Mouse (Mus musculus) MEL-GATA-1-ER (cell line): ENCODE data around the gene Car7.
"Not testable (repeated sequence)": the region's sequence is repeated elsewhere in the genome, so short reads cannot be mapped to it uniquely, and the experiment has no call there.

Experiments
- DNase-seq: peaks from one replicate; pipeline ENCODE4 v3.0.0-alpha.2; 2012; ENCODE audit warnings: low read depth; ENCODE audit errors: extremely low read depth

Car7 gene

DNA sequence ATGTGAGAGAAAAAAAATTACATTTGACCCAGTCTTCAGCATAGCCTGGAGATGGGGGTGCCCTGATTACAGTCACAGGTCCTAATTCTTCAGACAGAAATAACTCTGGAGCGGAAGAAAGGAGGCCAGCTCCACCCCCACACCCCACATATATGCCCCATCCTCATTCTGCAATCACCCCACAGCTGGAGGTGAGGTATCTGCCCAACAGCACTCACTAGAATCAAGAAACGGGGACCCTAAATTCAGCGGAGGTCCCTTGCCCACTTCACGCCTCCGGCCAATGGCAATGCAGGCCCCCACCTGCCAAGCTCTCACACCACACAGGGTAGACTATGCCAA lies 30.9 kb downstream of the Car7 start:
- no peak for DNase-seq

DNA sequence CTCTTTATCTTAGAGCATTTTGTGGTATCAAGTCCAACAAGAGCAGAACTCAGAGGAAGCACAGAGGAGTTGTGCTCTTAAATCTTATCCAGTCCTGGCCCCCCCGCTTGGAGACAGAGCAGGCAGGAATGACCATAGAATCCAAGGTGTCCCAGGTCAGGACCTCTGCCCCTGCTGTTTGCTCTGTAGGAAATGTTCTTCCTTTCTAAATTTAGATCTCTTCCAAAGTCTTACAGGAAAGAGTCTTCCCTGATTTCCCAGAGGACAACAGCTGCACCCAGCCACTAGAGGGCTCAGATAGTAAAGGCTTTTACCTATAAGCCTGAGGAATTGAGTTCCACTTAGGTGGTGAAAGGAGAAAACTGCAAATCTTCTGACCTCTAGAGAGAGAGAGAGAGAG lies 35.1 kb downstream of the Car7 start:
- no peak for DNase-seq

DNA sequence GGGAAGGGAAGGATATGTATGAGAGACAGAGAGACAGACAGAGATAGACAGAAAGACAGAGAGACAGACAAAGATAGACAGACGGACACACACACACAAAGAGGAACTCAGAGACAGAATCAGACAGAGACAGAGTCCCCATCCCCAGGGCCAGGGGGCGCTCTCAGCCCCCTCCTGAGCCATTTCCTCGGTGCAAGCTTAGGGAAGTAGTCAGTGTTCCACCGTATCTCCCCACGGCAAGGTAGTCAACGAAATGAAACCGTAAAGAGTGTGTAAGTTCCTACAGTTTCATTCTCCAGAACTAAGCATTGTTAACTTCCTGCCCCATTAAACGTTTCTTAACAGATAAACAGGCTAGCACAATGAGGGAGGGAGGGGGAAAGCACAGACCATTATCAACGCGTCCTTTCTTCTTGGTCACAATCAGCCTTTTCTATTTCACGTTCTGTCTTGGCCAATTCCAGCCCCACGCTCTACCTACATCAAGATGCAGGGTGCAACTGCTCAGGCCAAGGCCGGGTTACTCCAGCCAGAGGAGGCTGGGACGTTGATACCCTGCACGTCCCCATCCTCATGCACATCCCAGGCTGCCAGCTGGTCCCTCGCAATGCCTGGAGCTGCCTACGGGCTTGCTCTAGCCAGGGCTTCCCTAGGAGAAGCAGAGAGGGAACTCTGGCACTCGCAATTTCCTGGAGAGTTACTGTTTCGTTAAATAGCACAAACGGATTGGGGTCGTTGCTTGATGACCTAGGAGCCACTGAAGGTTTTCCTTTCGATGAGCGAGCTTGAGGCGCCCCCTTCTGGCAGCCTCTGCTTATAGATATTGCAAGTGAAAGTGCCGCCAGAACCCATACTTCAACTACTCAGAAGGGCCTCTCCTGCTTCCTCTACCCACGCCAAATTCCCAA lies 36.2 kb downstream of the Car7 start:
- peak; percentile 83 for DNase-seq

DNA sequence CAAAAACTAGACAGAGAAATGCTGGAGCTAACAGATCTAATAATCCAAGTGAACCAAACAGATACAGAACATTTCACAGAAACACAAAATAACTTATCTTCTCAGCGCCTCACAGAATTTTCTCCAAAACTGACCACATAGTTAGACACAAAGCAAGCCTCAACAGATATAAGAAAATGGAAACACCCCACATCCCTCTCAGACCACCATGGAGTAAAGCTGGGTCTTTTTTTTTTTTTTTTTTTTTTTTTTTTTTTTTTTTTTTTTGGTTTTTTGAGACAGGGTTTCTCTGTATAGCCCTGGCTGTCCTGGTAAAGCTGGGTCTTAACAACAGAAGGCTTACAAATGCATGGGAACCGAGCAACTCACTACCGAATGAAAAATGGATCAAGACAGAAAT lies 42.3 kb downstream of the Car7 start:
- no peak for DNase-seq

DNA sequence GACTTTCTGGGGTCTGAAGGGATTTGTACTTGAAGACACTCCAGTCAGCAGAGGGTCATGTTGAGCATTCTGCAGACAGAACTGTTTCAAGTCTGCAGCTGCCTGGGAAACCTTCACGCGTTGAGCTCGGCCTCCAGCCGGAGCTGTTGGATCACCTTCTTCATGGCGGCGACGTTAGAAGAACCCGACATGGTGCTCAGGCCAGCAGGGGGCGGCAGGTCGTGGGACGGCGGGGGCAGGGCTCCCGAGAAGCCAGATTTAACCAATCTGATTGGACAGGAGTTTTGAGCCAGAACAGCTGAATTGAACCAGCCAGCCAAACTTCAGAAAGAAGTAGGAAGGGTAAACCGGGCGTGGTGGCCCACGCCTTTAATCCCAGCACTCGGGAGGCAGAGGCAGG lies 43.1 kb downstream of the Car7 start:
- not testable (repeated sequence) for DNase-seq

DNA sequence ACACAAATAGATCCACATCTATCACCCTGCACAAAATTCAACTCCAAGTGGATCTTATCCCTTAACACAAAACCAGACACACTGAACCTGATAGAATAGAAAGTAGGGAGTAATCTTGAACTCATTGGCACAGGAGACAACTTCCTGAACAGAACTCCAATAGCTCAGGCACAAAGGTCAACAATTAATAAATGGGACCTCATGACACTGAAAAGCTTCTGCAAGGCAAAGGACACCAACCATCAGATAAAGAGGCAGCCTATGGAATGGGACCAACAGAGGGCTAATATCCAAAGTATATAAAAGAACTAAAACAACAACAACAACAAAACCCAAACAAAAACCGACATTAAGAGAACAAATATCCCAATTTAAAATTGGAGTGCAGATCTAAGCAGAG lies 50.0 kb downstream of the Car7 start:
- no peak for DNase-seq

DNA sequence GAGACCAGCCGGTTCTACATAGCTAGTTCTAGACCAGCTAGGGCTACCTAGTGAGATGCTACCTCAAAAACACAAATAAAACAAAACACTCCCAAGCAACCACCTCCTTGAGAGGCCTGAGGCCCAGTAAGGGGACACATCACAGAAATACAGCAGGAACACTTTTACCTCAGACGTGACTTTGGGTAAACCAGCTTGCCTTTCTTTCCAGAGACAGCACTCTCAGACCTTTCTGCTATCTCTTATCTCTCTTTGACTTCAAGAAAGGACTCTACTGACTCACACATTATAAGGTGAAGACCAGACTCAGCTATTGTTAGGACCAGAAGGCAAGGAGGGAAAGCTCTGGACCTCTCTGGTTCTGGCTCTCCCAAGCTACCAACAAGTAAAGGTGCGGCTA lies 55.8 kb downstream of the Car7 start:
- DNase-seq, result no peak

DNA sequence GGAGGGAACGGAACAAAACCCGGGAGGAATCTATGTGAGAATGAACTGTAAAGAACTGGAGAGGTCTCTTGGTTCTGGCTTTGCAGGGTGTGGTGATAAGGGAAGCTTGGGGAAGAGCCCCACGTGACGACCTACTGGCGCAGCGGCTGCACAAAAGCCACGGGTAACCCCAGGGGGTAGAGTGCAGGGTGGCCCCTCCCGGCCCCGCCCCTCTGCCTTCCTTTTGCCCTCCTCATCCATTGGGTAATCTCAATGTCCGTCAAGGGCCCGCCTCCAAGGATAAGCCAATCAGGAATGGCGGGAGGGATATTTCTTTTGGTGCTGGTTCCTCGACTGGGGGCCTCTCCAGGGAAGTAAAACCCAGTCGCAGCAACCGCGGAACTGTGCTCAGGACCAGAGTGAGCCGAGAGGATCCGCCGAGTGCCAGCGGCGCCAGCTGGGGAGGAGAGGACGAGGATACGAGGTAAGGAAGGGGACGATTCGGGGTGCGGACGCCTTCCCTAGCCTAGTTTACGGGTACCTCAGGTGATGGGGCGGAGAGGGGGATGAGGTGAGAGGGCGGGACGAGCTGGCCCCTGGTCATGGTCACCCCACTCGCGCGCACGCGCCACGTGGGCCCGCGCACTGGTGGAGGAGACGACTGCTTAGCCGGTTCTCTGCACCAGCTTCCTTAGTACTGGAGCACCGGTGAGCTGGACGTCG lies 56.8 kb downstream of the Car7 start, which contains the start of gene Pdp2:
Gene Pdp2, plus strand, starts transcription at position 319 of the 702 bp plus-strand sequence.
- peak; percentile 95 for DNase-seq

DNA sequence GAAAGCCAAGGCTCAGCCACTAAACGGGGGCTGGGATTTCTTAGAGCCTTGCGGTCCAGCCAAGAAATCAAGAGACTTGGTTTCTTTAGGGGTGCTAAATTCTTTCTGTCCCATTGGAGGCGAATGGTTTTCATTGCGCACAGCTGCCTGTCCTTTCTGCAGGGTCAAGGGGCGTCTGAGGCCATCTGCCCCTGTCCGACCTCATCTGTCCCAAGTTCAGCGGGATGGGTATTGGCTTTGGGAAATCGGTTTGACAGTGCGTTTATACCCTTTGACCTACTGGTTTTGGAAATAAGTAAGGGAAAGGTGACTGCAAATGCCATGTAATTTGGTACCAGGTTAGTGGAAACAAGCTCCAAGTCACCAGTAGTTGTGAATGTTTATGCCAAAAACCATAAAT lies 57.4 kb downstream of the Car7 start:
- no peak for DNase-seq

DNA sequence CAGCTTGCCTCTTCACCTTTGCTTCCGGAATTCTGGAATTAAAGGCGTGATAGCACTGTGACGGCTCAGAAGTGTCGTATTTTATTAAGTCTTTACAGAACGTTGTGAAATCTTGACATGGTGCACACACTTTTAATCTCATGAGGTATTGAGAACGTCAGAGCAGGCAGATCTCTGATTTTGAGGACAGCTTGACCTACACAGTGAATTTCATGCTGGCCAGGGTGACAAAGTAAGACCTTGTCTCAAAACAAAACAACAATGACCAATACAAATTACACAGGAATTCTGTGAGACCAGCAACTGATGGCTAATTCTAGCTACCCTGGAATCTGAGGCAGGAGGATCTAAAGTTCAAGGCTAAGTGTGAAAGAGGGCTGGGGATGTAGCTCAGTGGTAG lies 58.1 kb downstream of the Car7 start:
- no peak for DNase-seq

DNA sequence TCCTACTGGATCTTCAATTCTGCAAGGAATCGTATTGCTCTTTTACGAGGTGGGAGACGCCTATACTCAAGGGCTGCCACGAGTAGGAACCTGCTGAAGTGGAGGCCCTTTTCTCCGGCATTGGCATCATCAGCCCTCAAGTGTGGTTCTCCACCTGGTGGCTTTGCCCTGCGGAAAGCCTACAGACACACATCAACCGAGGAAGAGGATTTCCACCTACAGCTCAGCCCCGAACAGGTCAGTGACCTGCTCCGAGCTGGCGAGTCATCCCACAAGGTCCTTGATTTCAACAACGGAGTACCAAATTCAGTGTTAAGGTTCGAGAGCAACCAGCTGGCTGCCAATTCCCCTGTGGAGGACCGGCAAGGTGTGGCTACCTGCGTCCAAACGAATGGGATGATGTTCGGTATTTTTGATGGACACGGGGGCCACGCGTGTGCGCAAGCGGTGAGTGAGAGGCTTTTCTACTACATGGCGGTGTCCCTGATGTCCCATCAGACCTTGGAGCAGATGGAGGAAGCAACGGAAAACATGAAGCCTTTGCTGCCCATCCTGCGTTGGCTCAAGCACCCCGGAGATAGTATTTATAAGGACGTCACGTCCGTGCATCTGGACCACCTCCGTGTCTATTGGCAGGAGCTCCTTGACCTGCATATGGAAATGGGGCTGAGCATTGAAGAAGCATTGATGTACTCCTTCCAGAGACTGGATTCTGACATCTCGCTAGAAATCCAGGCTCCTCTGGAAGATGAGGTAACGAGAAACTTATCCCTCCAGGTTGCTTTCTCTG lies 59.2 kb downstream of the Car7 start:
- DNase-seq, result no peak

DNA sequence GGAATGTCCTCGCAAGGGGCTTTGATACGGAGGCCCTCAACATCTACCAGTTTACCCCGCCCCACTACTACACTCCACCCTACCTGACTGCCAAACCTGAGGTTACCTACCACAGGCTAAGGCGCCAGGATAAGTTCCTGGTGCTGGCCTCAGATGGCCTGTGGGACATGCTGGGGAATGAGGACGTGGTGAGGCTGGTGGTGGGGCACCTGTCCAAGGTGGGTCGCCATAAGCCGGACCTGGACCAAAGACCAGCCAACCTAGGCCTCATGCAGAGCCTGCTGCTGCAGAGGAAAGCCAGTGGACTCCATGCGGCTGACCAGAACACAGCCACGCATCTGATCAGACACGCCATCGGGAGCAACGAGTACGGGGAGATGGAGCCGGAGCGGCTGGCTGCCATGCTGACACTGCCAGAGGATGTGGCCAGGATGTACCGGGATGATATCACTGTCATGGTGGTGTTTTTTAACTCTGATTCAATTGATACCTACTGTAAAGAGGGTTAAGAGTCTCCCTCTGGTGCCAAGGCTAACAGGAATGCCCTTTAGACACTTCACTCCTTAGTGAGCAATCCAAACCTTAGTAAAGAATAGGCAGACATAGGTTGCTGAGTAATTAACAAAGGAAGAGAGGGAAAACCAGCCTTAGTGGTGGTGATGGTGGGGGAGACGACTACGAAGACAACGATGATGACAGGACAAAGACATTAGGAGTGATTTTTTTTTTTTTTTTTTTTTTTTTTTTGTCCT lies 60.3 kb downstream of the Car7 start:
- no peak for DNase-seq

DNA sequence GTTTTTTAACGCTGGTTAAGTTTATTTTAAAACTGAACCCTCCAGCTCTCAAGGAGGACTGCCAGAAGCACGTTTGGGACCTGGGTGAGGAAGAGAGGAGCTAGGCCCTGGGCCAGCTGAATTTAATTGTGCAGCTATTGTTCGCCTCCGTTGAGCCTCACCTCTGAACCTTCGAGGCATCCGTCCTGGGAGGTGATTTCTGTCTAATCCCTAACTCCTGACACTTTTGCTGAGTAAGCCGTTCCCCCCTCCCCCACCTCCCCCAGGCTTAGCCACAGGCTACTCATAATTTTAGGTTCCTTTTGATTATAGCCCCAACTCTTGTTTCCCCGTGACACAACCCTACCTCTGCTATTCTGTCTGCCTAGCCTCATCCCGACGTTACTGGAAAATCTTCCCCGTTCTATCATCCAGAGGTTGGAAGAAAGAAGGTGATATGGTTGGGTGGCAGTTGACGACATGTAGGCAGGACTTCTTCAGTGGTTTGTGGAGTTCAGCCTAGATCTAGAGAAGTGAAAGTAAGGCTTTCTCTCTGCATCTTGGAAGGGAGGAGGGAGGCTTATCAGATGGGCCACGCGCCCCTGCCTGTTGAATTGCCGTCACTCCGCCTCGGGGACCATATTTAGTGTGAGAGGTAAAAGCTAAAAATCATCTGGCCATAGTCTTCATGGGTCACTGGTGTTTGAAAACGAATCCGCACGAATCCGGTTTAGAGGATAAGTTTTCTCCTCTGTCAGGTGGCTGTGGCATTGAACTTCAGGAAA lies 61.5 kb downstream of the Car7 start:
- DNase-seq, result peak; percentile 53

DNA sequence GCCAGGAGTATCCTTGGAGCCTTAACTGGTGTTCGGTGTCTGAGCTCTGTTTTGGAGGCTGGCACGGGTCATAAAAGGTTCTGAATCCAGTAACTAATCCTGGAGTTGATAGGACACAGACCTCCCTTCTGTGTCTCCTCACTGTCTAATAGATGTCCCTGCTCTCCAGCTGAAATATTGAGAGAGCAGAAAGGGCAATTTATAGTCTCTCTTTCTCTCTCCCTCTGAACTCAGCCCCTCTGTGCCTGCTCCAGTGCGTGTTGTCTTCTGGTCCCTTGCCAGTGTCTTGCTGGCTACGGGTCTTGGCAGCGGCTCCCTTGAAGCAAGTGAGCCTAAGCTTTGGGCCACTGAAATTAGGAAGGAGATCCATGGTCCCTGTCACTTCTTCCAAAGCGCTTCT lies 63.2 kb downstream of the Car7 start:
- DNase-seq, result no peak

DNA sequence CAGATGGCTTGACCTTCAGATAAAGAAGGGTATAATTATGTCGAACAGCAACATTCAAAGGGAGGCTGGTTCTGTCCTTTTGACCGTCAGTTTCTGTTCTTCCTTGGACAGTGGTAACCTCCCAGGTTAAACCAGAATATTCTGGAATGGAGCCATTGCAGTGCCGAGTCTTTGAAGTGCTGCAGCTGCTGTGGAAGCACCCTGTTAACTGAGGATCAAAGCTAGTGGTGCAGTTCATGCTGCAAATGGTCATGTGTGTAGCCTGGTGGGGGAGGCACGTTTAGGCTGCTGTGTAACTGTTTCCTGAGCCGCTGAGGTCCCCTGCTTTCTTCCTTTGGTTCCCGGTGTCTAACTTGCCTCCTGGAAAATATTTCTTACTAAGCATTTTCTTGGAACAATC lies 64.0 kb downstream of the Car7 start:
- no peak for DNase-seq
